Mouse (Mus musculus) G1E-ER4 (cell line): ENCODE measurements around the gene Gm28035. TPM values are rescaled to one million over a fixed set of nuclear protein-coding genes. Genes with fewer than 3 reads are reported as not detected.

Source experiments
- GATA1 ChIP-seq: IDR thresholded peaks from one replicate; pipeline ENCODE4 v1.8.0; 2012; ENCODE audit warnings: low read length, inconsistent platforms
- polyA plus RNA-seq: library from polyadenylated mRNA; stranded (reverse); fragments of >175 nt; gene quantifications from 2 replicates; pipeline ENCODE4 v1.2.3, GENCODE M21; 2012

The Gm28035 gene
- polyA plus RNA-seq, result 0.53 and 2.0 TPM in 2 replicates

DNA sequence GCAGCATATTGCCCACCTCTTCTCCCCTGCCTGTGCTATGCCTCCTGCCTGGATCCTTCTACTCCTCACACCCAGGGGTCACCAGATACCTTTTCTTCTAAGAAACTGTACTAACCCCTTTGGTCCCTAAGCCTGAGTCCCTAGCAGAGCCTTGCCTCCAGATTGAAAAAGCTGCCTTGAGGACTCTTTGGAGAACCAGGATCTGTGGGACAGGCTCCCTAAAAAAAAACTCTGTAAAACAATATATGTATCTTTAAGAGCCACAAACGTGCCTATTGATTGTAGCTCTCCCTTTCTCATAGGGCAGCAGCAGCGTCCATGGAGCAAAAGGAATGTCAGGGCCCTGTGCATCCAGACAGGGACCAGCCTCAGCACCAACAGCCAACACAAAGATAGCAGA is at the start of gene Gm28035:
TSS of gene Gm28035 (plus strand) at position 301 of the 400 bp plus-strand sequence.
- no peak for TF ChIP-seq GATA1

DNA sequence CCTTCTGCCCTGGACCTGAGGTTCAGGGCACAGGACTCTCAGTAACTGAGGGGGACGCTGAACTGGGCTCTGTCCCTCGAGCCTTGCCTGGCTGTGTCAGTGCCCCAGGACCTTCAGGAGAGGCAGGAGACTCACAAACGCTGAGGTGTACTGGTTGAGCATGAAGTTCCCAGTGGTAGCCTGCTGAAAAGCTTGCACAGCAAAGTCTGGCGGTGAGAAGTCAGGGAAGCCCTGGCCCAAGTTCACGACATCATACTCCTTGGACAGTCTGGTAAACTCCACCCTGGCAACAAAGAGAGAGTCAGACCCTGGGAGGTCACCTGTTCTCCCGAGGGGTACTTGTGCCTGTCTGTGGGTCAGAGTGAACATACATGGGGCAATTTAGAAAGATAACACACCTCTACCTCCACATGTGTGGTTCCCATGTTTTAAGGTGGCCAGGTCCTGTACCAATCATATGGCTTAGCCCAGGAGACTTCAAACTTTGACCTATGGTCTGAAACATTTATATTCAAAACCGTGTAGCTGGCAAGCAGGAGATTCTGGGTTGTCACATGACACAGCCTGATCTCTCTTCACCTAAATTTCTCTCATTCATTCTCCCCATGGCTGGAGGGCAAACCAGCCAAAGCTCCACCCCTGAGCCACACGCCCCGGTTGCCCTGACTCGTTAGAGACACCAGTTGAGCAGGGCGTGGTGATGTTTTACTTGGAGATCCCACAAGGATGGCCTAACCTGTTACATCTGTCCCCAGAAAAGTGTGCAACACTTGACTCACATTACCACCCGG is 48.4 kb upstream of the Gm28035 start:
- TF ChIP-seq GATA1, result no peak

DNA sequence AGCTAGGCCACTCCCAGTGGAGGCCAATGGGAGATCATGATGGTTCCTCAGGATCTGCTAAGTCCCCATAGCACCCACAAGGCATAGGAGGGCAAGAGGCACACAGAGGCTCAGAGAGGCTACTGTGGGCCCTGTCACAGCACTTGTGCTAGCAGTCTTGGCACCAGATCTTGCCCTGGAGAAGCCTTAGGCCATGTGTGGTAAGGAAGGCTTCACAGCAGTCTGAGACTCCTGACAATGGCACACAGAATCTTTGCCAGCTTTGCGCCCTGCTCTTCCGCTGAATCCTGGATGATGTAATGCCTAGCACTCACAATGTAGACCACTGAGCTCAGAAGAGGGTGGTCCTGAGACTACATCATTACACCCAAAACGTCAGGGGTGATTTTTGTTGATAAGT is 45.7 kb upstream of the Gm28035 start:
- TF ChIP-seq GATA1, result no peak

DNA sequence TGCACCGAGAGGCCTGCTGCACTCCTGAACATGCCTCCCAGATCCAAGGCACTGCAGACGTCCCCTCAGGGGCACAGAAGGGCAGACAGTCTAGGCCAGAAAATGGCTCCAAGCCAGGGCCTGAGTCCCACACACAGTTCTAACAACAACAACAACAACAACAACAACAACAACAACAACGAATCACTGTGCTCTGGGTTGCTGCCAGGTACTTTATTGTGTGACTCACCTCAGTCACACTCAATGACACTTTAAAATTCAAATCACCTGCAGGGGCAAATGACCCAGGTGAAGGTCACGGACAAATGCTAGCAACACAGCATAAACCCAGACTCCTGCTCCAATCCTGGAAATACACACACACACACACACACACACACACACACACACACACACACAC is 42.3 kb upstream of the Gm28035 start:
- no peak for TF ChIP-seq GATA1

DNA sequence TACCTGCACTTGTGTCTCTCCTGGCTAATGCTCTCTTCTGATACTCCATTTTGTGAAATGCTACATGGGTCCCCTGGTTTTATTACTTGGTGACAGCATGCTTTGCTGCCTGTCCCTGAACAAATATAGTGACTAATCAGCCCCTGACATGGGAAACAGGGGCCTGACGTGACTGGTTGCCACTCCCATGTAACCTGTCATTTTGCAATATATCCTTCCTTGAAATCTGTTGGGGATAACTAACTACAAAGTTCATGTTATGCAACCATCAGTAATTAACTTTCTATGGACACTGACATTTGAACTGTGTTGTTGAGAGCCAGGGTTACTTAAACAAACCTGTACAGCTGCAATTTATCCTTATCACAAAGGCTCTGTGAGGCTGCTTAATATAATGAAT is 40.4 kb upstream of the Gm28035 start:
- TF ChIP-seq GATA1, result no peak

DNA sequence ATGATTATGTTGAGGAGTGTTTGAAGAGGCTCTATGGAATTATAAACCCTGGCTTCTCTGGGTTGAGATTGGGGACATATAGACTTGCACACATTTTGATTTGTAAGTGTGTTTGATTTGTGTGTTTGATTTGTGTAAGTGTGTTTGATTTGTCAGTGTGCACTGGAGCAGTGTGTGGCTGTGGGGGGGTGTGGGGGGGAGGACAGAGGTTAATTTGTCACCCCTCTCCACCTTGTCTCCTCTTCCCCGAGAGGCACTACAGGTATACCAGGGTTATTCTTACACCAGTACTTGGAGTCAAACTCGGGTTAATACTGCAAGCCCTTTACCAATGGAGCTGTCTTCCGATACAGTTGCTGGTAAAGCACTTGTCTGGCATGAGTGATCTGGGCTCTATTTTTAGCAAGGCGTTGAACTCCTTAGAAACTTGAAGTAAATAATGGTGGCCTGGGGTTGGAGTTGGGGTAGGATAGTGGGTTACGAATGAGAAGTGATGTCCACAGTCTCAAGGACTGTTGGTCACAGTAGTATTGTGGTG is 39.9 kb upstream of the Gm28035 start:
- TF ChIP-seq GATA1, result no peak

DNA sequence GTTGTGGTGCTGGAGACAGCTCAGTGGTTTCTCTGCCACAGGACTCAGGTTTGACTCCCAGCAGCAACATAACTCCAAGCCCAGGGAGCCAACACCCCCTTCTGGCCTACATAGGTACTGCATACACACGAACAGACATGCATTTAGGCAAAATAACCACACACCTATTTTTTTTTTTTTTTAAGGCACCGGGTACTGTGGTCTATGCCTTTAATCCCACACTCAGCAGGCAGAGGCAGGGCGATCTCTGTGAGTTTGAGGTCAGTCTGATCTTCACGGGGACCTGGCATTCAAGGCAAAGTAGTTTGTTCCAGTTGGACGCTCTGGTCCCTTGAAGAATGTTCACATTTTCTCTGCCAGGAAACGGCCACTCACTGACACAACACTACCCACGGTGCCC is 36.9 kb upstream of the Gm28035 start:
- no peak for TF ChIP-seq GATA1

DNA sequence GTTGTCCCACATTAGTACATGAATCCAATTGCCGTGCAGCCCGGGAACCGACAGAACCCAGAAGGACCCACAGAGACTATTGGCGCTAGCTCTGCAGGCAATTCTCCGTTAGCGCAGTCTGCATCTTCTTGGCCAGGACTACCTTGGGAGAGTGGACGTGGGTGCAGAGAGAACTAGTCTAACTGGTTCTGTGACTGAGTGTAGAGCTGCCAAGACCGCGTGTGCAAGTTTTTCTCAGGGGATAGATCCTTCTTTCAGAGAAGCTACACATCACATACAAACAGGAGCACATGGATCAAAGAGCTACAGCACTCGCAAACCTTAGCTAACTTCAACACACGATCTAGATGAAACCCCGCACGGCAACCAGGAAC is 35.1 kb upstream of the Gm28035 start:
- no peak for TF ChIP-seq GATA1

DNA sequence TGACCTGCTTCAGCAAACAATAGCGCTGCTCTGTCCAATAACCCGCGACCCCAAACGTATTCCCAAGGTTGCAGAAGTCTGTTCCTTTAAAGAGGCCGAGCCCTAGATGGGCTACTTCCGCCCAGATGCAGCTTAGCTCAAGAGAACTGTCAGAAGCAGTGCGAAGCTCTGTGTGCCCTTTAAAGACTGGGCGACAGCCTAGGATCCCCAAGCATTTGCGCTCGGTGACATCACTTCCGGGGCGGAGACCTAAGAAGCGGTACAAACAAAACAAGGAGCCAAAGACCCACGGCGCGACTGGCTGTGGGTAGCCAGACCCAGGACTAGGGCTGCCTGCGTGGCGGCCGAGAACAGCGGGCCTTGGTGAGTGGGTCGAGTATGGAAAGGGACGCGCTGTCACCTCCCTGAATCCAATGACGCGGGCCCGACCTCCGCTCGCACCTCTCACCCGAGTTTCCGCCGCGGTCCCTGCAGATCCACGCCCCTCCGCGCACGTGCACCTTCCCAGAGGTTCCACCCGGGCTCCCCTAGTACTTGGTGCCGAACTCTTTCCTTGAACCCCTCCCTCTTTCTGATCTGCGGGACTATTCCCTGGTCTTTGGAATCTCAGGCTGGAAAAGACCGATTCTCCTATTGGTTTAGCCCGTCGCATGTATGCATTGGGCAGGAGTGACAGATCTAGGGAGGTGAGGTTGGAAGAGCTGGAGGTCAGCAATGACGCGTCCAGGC is 34.6 kb upstream of the Gm28035 start, which contains the start of gene Kyat1:
TSS of gene Kyat1 (minus strand) at position 219 of the 729 bp plus-strand sequence.
- no peak for TF ChIP-seq GATA1

DNA sequence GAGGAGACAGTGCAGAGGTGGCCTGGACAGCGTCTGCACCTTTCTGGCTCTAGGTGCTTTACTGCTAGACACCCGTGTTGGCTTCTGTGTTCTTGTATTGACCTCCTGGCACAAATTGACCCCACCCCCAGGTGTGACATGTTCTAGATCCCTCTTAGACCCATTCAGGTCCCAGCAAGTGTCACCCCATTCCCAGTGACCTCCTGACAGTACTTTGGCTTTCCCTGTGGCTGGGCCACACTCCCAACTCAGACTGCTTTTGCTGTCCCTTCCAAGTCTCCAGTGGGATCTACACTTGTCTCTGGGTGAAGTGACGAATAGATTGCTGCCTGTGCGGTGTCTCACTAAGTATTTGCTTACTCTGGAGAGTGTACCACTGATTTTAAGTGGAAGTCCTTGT is 33.0 kb upstream of the Gm28035 start:
- no peak for TF ChIP-seq GATA1

DNA sequence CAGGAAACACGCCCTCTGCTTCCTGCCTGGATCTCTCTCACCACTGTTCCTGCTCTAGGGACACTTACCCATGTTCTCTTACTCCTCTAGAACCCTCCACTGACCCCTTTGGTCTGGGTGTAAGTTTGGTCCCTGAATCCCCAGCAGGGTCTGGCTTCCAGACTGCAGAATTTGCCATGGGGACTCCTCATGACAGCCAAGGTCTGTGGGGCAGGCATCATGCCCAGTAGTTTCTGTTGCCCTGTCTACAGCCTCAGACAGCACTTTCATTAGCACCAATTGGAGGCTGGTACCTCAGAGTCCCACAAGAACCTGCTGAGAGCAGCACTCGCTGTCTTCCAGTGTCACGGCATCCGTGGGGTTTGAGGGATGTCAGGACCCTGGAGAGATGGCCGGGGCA is 32.5 kb upstream of the Gm28035 start:
- TF ChIP-seq GATA1, result no peak

DNA sequence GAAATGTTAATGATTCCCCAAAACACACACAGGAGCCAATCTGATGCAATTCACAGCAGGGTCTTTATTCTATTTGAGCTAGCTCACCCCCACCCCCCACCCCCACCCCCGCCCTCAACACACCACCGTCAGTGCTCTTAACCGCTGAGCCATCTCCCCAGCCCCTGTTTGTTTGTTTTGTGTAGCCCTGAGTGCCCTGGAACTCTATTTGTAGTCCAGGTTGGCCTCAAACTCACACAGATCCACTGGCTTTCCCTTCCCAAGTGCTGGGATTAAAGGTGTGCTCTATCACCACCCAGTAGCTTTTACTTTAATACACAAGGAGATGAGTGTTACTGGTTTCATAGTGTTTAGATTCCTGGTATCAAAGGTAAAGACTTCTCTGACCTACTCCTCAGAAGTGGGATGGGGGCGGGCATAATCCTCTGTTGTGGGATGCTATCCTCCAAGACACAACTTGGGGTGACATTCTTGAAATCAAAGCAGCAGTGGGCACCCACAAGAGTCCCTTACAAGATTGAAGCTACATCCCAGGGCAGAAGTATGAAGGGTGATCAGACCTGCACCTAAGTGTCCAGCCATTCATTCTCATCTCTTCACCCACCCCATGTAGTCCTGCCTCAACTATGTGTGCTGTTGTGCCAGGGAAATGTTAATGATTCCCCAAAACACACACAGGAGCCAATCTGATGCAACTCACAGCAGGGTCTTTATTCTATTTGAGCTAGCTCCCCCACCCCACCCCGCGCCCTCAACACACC is 28.8 kb upstream of the Gm28035 start:
- no peak for TF ChIP-seq GATA1

DNA sequence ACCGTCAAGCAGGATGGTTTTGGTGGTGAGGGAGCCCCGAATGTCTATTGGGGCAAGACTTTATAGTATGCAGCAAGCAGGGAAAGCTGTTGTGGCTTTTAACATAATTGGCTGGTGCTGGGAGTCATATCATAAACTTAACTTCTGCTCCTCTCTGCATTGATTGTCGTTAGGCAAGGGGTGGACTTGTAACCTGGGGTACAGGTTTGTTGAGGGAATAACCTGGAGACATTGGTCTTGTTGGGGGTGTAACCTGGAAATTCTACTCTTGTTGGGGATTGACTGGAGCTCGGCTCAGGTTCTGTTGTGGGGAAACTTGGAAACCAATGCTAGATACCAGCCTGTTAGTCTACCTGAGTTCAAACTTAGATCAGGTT is 28.2 kb upstream of the Gm28035 start:
- no peak for TF ChIP-seq GATA1

DNA sequence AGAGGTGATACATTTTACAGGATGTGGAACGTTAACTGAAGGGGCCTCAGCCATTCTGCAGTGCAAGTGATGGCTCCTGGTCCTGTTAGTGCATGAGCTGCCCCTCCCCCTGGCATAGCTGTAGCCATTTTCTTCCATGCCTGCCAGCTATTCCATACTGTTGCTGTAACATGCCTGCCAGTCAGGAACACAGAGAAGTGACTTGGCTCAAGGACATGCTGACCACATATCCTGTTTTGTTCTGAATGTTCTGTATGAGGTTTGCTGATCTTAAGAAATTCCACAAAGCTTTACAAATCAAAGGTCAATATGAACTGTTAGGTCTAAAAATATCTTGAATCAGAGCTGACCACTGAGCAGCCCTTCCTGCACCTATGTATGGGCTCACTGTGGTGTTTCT is 27.4 kb upstream of the Gm28035 start:
- no peak for TF ChIP-seq GATA1

DNA sequence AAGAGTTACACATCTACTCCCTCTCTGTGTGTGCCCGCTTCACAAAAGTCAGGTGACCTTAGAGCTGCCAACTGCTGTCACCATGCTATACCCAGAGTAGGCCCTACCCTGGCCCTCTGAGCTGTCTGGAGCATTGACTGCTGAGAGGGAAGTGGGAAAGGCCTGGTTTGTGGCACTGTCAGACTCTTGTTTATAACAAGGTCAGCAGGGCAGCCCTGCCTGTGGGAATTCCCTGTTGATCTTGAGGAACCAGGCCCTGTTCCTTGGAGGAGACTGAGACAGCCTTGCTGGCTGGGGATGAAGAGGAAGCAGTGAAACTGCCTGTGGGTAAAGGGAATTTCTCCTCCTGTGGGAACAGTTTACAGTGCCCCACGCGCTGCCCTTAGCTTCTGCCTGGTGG is 25.6 kb upstream of the Gm28035 start:
- no peak for TF ChIP-seq GATA1

DNA sequence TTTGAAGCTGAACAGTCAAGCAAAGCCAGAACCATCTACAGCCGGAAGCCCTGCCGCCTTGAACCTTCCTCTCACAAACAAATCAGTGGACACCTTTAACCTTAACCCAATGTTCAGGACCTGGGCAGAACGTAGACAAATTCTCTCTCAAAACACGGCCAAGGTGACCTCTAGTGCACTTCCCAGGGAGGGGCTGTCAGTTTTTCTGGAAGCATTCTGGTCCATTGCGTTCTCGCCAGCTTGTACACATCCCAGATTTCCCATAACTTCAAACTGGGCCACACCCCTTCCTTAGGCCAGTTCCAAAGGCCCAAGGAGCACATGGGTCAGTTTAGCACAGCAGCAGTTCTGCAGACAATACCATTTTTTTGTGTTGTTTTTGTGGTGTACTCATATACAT is 24.9 kb upstream of the Gm28035 start:
- TF ChIP-seq GATA1, result no peak
